Mouse (Mus musculus) liver, embryonic 14.5 days (tissue): ENCODE measurements around the gene Clrn2.

ENCODE experiments used
- CTCF ChIP-seq: IDR thresholded peaks from 2 replicates; pipeline ENCODE4 v1.5.1; 2016; ENCODE audit warnings: antibody characterized with exemption, low read depth, control low read depth
- EP300 ChIP-seq: IDR thresholded peaks from 2 replicates; pipeline ENCODE4 v1.6.1; 2016; ENCODE audit warnings: antibody characterized with exemption, low read depth

GRCm38 (mm10) chr5:45476288-45476687 is 22.7 kb downstream of the Clrn2 start:
- TF ChIP-seq CTCF (no peak), EP300 (no peak)
